Mouse (Mus musculus): ENCODE measurements around the gene Dhfr.

The Dhfr gene

DNA sequence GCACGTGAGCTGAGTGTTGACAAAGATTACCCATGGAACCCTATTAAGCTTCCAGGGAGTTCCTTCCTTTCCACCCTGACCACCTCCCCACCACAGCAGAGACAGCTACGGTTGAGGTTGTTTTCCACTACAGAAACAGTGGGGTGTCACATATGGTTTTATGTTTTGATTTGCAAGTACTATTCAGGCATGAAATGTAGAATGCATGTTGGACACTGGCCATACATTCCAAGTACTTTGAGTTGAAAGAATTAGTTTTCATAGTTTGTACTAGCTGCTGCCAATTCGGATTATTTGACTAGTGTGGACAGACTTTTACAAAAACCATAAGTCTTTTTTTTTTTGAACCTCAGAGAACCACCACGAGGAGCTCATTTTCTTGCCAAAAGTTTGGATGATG is 10.8 kb downstream of the Dhfr start:
- in situ Hi-C loops (cut with MboI; ENCODE audit: unreplicated experiment in 2 of 2), result loop anchor here in 1 of 2 experiments (25.0 kb wide), 1 partner anchor 622 kb away; no protein-coding TSS in a partner anchor

DNA sequence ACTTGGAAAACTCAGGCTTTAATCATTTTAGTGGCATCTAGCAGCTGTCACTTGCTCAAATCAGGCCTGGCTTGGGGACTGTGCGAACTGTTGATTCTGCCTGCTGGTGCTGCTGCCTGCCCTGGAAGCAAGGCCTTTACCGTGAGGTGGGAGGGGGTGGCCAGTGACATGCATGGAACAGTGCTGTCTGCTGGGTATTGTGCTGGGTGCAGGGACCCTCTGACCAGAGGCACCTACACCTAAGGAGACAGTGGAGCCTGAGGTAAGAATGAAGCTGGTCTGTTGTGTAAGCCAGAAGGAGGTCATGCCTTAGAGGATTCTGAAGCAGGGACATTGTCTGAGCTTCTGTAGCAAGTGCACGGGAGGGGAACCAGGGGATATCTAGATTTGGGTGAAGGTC is 16.3 kb downstream of the Dhfr start:
- in situ Hi-C loops (cut with MboI; ENCODE audit: unreplicated experiment in 2 of 2), result loop anchor here in 1 of 2 experiments (25.0 kb wide), 1 partner anchor 616 kb away; no protein-coding TSS in a partner anchor

DNA sequence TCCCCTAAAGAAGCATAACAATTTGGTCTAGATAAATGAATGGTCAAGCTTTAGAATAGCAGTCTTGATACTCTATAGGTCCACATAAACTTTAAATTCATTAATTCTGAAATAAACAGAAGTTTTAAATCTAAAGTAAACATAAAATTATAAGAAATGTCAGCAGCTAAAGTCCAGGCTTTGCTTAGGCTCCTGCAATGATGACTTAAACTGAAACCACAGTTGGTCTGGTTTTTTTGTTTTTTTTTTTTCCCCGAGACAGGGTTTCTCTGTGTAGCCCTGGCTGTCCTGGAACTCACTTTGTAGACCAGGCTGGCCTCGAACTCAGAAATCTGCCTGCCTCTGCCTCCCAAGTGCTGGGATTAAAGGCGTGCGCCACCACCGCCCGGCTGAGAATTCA is 16.9 kb downstream of the Dhfr start:
- in situ Hi-C loops (cut with MboI; ENCODE audit: unreplicated experiment in 2 of 2), result loop anchor here in 1 of 2 experiments (25.0 kb wide), 1 partner anchor 616 kb away; no protein-coding TSS in a partner anchor

DNA sequence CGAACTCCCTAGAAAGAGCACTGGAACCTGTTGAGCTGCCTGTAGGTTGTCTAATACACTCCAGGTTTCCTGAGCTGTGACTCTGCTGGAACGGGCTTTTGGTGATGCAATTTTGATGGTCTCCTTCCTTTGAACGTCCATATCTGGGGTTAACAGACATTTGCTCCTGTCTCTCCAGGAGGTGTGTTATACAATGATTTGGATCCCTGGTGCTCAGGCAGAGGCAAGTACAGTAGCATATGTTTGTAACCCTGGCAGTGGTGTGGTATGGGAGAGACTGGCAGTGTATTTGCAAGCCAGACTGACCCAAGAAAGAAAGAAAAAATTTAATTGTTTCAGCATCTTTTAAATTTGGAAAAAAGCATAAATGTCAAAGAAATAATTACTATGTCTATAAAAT is 32.8 kb downstream of the Dhfr start:
- in situ Hi-C loops (cut with MboI; ENCODE audit: unreplicated experiment in 2 of 2), result no loop called here

DNA sequence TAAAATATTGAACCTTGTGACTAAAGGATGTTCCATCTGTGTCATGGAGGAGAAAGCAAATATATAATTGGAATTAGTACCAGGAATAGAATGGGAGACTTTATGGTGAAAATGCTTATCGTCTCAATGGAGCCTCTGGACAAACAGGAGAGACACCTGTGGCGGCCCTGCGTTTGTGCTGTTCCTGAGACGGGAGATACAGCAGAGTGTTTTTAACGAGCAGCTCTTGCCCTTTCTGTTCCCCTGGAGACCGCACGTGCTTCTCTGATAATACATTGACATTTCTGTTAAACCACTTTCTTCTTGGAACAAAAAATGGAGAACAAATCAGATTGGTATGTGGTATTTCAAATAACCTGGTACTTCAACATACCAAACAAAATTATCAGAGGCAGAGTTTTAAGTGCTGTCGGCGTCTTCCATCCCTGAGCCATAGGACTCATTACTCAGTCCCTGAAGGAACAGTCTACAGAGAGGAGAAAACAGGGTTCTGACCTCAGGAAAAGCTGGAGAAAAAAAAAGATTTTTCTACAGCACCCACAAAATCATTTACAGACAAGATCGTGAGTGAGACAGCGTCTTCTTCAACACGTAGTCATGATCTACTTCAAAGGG is 38.6 kb downstream of the Dhfr start:
- in situ Hi-C loops (cut with MboI; ENCODE audit: unreplicated experiment in 2 of 2), result no loop called here

DNA sequence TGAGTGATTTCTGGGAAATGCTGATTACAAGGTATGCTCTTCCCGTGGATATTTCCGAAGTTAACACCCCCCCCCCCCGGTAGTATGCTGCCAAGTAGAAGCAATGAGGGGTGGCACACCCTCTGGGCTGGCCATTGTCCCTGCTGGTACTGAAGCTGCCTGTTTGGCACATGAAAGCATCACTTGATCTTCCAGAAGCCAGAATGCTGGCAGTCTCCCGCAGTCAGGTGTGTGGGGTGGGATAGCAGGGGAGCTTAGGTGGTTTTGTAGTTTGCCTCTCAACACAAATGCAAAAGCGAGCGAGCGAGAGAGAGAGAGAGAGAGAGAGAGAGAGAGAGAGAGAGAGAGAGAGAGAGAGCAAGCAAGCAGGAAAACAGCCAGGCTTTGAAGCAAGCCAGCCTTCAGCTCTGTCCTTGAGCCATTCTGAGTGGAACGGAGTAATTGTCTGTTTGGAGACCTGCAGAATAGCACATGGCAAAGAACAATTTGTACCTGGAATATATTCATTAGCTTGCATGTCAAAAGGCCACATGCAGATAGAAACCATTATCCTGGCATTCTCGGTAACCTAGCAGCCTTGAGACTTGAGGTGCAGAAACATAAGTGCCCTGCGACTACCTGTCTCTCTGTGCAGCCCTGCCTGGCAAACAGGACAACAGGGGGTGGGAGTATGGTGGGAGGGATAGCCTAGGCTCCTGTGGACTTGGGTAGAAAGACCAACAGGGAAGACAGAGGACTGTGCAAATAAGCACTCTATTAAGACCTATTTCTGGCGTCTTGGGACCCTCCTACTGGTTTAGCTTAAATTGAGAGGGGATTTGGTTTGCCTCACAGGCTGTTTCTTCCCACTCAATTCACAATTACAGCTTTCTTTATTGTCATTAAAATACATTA is 44.2 kb downstream of the Dhfr start:
- in situ Hi-C loops (cut with MboI; ENCODE audit: unreplicated experiment in 2 of 2), result no loop called here

DNA sequence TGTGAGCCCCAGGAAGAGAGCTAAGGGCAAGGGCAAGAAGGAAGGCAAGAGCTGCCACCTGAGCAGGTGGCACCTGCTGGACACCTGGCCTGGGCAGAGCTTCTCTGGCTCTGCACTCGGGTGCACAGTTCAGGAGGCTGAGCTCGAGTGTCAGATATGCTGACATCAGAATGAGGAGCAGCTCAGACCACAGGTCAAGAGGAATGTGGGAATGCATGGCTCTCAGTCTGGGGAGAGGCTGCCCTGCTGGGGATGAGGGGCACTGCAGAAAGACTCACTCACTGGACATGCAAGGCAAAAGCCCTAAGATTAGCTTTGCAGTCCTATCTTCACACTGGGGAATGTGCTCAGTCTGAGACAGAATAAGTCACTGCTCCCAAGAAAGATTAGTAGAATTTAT is 47.5 kb downstream of the Dhfr start:
- in situ Hi-C loops (cut with MboI; ENCODE audit: unreplicated experiment in 2 of 2), result no loop called here

DNA sequence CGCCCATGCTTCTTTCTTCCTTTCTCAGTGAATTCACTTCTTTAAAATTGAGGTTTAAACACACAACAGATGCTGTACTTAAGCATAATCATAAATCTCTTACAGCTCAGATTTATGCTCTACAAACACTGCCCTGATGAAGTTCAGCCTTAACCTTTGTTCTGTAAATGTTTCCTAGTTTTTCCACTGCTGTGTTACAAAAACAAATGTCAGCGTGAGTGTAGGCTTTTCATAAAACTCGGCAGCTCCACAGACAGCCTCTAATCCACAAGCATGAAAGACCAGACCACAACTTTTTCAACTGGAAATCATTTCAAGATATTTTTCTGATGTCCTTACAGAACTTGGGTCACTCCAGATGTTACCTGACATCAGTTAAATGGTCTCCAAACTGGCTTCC is 49.0 kb downstream of the Dhfr start:
- in situ Hi-C loops (cut with MboI; ENCODE audit: unreplicated experiment in 2 of 2), result no loop called here

DNA sequence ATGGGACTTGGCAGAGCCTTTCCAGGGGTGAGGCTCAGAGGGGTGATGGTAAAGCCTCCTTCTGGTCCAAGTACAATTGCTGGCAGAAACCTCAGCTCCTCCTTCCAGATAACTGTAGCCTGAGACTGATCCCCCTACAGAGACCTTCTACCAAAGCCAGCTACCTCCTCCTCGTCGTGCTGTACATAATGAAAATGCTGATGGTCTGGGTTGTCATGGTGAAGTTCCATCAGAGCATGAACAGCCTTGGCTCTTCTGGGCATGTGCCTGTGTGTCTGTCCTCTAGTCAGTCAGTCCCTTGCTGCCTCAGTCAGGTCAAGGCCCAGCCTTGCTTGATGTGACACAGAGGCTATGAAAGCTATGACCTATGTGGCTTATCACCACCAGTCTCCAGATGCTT is 56.0 kb downstream of the Dhfr start:
- in situ Hi-C loops (cut with MboI; ENCODE audit: unreplicated experiment in 2 of 2), result no loop called here

DNA sequence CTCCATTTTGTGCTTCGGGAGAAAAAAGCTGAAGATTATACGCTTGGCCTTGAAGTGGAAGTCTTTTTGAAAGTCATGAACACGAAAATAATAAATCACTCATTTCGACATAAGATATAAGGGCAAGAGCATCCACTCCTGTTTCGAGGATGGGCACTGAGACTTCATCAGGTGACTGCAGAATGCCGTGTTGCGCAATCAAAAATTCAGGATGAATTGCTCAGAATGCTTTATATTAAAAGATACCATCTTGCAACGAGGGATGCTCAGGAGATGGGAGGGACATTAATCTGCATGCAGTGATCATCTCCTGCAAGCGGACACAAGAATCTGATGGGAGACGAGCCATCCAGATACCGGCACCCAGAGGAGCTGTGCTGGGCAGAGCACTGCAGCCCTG is 65.1 kb downstream of the Dhfr start:
- in situ Hi-C loops (cut with MboI; ENCODE audit: unreplicated experiment in 2 of 2), result no loop called here

DNA sequence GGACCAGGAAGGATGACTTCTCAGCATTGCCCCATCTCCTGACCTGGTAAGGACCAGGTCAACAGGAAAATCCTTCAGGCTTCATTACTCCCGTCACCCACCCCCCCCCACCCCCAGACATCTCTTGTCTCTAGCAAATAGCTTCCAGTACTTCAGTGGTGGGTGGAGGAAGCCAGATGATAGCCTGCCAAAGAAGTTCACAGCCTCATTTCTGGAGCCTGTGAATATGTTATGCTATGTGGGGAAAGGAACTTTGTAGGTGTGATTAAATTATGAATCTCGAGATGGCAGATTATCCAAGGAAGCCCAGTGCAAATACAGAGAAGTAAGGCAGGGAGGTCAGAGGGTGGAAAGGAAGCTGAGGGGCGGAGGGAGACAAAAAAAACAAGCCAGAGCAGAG is 69.2 kb downstream of the Dhfr start:
- in situ Hi-C loops (cut with MboI; ENCODE audit: unreplicated experiment in 2 of 2), result no loop called here

DNA sequence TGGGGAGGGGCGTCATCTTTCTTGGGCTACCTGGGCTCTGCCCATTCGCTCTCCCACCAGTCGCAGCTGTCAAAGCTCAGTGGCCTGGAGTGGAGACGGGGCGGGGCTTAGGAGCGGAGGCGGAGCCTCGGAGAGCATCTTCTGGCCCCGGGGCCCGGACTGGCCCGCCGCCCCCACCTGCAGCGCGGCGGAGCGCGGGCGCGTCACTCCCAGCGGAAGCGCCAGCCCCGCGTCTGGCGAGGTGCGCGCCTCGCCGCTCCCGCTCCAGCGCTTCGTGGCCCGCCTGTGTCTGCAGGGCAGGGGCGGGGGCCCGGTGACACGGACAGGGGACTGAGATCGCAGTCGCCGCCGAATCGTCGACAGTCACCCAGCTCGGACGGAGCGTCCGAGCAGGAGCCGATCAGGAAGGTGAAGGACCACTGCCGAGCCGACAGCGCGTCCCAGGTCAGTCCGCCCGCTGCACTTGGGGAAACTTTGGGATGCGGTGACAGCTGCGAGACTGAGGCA is 71.3 kb downstream of the Dhfr start, which contains the start of gene Ankrd34b:
Gene Ankrd34b (plus strand): TSS at position 139 of the 507 bp plus-strand sequence.
- in situ Hi-C loops (cut with MboI; ENCODE audit: unreplicated experiment in 2 of 2), result no loop called here

DNA sequence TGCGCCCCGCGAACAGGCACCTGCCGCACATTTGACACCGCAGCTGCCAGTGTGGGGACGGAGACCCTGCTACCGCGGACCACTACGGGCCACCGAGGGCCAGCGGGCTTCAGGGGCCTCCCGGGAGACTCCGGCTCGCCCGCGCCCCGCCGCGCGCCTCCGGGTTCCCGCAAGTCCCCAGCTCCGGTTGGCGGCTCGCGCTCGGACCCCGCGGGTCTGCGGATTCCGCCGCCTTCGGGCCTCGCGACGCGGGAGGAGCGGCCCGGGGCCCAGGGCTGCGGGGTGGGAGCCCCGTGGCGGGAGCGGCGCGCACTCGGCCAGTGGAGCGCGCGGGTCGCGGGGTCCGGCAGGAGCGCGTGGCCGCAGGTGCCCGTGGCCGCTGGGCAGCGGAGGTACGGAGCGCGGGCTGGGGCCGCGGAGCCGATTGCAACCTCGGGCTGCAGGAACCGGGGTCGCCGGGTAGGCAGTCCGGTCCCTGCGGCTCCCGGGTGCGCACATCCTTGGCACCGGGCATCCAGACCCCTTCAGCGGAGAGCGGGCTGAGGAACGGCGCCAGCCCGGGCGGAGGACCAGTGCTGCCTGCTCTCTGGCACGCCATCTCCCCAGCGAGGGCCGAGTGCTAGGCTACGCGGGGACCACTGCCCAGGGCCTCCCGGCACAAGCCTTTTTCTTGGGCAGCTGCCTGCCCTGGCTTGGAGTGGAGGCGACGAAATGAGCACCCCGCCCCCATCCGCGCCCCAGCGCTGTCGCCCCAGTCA is 71.9 kb downstream of the Dhfr start:
- in situ Hi-C loops (cut with MboI; ENCODE audit: unreplicated experiment in 2 of 2), result no loop called here

DNA sequence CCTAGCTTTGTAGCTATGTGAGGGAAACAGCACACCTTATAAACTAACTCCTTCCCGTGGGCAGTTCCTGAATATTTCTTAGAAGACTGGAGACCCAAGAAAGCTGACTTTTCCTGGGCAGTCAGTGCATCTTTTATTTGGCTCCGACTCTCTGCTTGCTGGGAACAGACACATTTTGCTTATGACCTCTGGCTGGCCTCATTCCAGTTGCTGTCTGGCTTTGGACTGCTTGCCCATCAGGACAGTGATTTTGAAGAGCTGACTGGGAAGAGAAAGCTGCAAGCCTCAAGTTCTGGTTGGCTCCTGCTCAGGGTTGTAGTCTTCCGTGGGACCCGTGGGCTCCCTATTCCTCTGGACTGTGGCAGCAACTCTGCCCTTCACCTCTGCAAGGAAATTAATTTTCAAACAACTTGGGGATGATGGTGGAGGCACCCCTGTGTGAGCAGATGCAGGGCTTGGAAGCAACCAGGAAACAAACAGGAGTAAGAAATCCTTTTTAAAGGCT is 72.9 kb downstream of the Dhfr start:
- in situ Hi-C loops (cut with MboI; ENCODE audit: unreplicated experiment in 2 of 2), result no loop called here

All from v-Abl transformed pro-B cells (cell line).